Mouse (Mus musculus) ES-Bruce4 (cell line): ENCODE data around the gene Acadm. TPM values are rescaled to one million over a fixed set of nuclear protein-coding genes. Genes with fewer than 3 reads are reported as not detected.
A peak's percentile ranks its signal among the peaks of the same experiment; 100 is the strongest.

Experiments
- H3K27ac ChIP-seq: 2 replicates; pipeline ENCODE4 v1.5.1; 2012; ENCODE audit warnings: low read length, inconsistent platforms; ENCODE audit not compliant: insufficient read depth
- H3K27me3 ChIP-seq: 2 replicates; pipeline ENCODE4 v1.6.1; 2012; ENCODE audit warnings: mild to moderate bottlenecking, low read length, inconsistent platforms; ENCODE audit not compliant: control insufficient read depth, poor library complexity, insufficient read depth, severe bottlenecking
- H3K36me3 ChIP-seq: 2 replicates; pipeline ENCODE4 v1.6.1; 2012; ENCODE audit warnings: inconsistent platforms, mild to moderate bottlenecking, low read length, moderate library complexity; ENCODE audit not compliant: control insufficient read depth, poor library complexity, insufficient read depth, severe bottlenecking
- H3K4me1 ChIP-seq: one replicate; pipeline ENCODE4 v1.8.1; 2011; ENCODE audit warnings: low read length; ENCODE audit not compliant: control insufficient read depth, insufficient read depth
- H3K4me3 ChIP-seq: 2 replicates; pipeline ENCODE4 v1.5.1; 2011; ENCODE audit warnings: low read depth, mild to moderate bottlenecking, low read length
- H3K9ac ChIP-seq: 2 replicates; pipeline ENCODE4 v1.6.1; 2012; ENCODE audit warnings: low read depth, mild to moderate bottlenecking, inconsistent platforms; ENCODE audit not compliant: poor library complexity, severe bottlenecking
- H3K9me3 ChIP-seq: replicated peaks from 2 replicates; pipeline ENCODE4 v1.6.1; 2012; ENCODE audit warnings: mild to moderate bottlenecking, low read length, inconsistent platforms; ENCODE audit not compliant: control insufficient read depth, poor library complexity, insufficient read depth, severe bottlenecking
- CTCF ChIP-seq: IDR thresholded peaks from one replicate; pipeline ENCODE4 v1.8.1; 2011; ENCODE audit warnings: low read depth, low read length
- EP300 ChIP-seq: IDR thresholded peaks from 2 replicates; pipeline ENCODE4 v1.6.1; 2011; ENCODE audit warnings: low read depth, low read length; ENCODE audit not compliant: insufficient read depth
- POLR2A ChIP-seq: IDR thresholded peaks from one replicate; pipeline ENCODE4 v1.8.1; 2011; ENCODE audit warnings: low read length; ENCODE audit not compliant: insufficient read depth
- polyA plus RNA-seq: library from polyadenylated mRNA; stranded (reverse); fragments of >200 nt; gene quantifications from 2 replicates; pipeline ENCODE4 v1.2.4, GENCODE M21; 2011; ENCODE audit warnings: low read depth; ENCODE audit not compliant: missing spikeins, insufficient read depth, insufficient read length

The Acadm gene
- polyA plus RNA-seq, 1 experiment: 105 TPM

GRCm38 (mm10) chr3:153886296-153886695 lies 58.1 kb downstream of the Acadm start:
- no peaks in the 10 kb centered on the region for H3K27me3 ChIP-seq
- no peaks in the 10 kb centered on the region for H3K9me3 ChIP-seq
- no peaks in the 10 kb centered on the region for H3K36me3 ChIP-seq

More at GRCm38 (mm10) chr3:153886296-153886695, 58.1 kb downstream of the Acadm start:
- H3K27ac ChIP-seq: no peak overlapping the region
- H3K4me3 ChIP-seq: no peak overlapping the region
- H3K4me1 ChIP-seq: no peaks in the 10 kb centered on the region
- H3K9ac ChIP-seq: no peak overlapping the region
- TF ChIP-seq EP300 (no peak), CTCF (peak; percentile 17), POLR2A (no peak)

Other genes starting within 250 kb of the Acadm start
- 4.8 and 5.7 TPM in 2 replicates for gene St6galnac3, start 219.5 kb downstream of the Acadm start, polyA plus RNA-seq
- gene Asb17, start 100.4 kb downstream of the Acadm start, polyA plus RNA-seq: not detected in 2 replicates
- gene Msh4, start 38.5 kb downstream of the Acadm start, polyA plus RNA-seq: 1.8 and 1.9 TPM in 2 replicates
- gene Rabggtb, start 31.6 kb downstream of the Acadm start, polyA plus RNA-seq: 140 and 143 TPM in 2 replicates
- gene Slc44a5, start 28.8 kb upstream of the Acadm start, polyA plus RNA-seq: 0.12 and 0.32 TPM in 2 replicates